Mouse (Mus musculus) midbrain, embryonic 10.5 days (tissue): Measurements from ENCODE around the gene 9230104L09Rik. TPM values are rescaled to one million over a fixed set of nuclear protein-coding genes. Genes with fewer than 3 reads are reported as not detected.

Experiments
- DNase-seq: peaks from one replicate; pipeline ENCODE4 v3.0.0-alpha.2; 2017; ENCODE audit warnings: low spot score
- H3K27ac ChIP-seq: fragments of 300-500 bp; sonication (generic); replicated peaks from 2 replicates; pipeline ENCODE4 v1.5.1; 2016; ENCODE audit warnings: mild to moderate bottlenecking
- H3K27me3 ChIP-seq: fragments of 300-500 bp; sonication (generic); 2 replicates; pipeline ENCODE4 v1.6.1; 2016; ENCODE audit warnings: low read depth, mild to moderate bottlenecking; ENCODE audit not compliant: poor library complexity, severe bottlenecking
- H3K36me3 ChIP-seq: fragments of 300-500 bp; sonication (generic); 2 replicates; pipeline ENCODE4 v1.6.1; 2016; ENCODE audit warnings: mild to moderate bottlenecking, moderate library complexity
- H3K4me1 ChIP-seq: fragments of 300-500 bp; sonication (generic); 2 replicates; pipeline ENCODE4 v1.6.1; 2016
- H3K4me3 ChIP-seq: fragments of 300-500 bp; sonication (generic); 2 replicates; pipeline ENCODE4 v1.5.1; 2016; ENCODE audit warnings: mild to moderate bottlenecking, moderate library complexity
- H3K9me3 ChIP-seq: fragments of 300-500 bp; sonication (generic); replicated peaks from 2 replicates; pipeline ENCODE4 v1.6.1; 2016; ENCODE audit warnings: mild to moderate bottlenecking
- WGBS: fragments of 180-500 bp; shearing (Covaris S2); methylation state at CpG from one replicate; pipeline ENCODE4 v1.1.7; 2016; 5-methylcytosine and 5-hydroxymethylcytosine counted together
- polyA plus RNA-seq: library from polyadenylated mRNA; unstranded; fragments of >200 nt; fragmentation: Nextera tagmentation; extraction: Ambion mirVana; gene quantifications from 2 replicates; pipeline ENCODE4 v1.2.1, GENCODE M21; 2016

The 9230104L09Rik gene
- polyA plus RNA-seq, 1 experiment from 2014 or later, result not detected

- Histone ChIP-seq H3K36me3 (no peaks in the 10 kb centered on the region), H3K4me3 (no peak overlapping the region), H3K27me3 (no peaks in the 10 kb centered on the region), H3K27ac (no peak overlapping the region), H3K4me1 (no peaks in the 10 kb centered on the region), H3K9me3 (no peaks in the 10 kb centered on the region)
- WGBS, result 85% methylated on average over 5 of the region's 5 CpGs
- DNase-seq, result no peak
Observed at GRCm38 (mm10) chr2:148838075-148838777, 26.6 kb downstream of the 9230104L09Rik start.

DNA sequence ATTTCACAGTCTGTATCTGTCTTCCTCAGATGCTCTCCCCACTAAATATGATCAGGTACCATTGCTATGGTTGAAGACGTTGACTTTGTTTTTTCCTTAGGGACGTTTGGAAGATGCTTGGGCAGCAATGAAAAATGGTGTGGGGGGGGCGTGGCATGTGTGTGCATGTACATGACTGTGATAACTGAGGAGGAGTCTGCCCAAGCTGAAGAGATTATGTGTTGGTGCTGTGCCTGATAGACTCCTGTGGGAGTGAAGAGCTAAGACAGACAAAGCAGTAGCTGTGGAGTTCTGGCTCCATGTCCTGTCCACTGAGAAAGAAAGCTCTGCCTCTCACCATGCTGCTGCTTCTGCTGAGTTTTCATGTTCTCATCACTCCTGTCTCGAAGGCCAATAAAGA, 29.9 kb downstream of the 9230104L09Rik start, which contains the start of gene Cst9:
Gene Cst9, plus strand, starts transcription at position 236 of the 400 bp plus-strand sequence.
- H3K27ac ChIP-seq, result no peak within 1 kb of the TSS
- no peaks in the 10 kb centered on the region for H3K9me3 ChIP-seq
- H3K27me3 ChIP-seq, result no peaks in the 10 kb centered on the region
- H3K4me1 ChIP-seq, result no peaks in the 10 kb centered on the region
- no peak within 1 kb of the TSS for H3K4me3 ChIP-seq
- H3K36me3 ChIP-seq, result no peaks in the 10 kb centered on the region
- DNase-seq, result no peak
- WGBS, result 79% methylated on average over 4 of the region's 4 CpGs

GRCm38 (mm10) chr2:148825986-148826385, 38.9 kb downstream of the 9230104L09Rik start:
- Histone ChIP-seq H3K36me3 (no peaks in the 10 kb centered on the region), H3K4me1 (no peaks in the 10 kb centered on the region), H3K4me3 (no peak overlapping the region), H3K9me3 (no peaks in the 10 kb centered on the region), H3K27me3 (no peaks in the 10 kb centered on the region), H3K27ac (no peak overlapping the region)
- no peak for DNase-seq
- 82% methylated on average over 1 of the region's 1 CpGs for WGBS

- DNase-seq, result no peak
- no peak within 1 kb of the TSS for H3K4me3 ChIP-seq
- H3K27me3 ChIP-seq, result no peaks in the 10 kb centered on the region
- no peaks in the 10 kb centered on the region for H3K36me3 ChIP-seq
- H3K9me3 ChIP-seq, result no peaks in the 10 kb centered on the region
- H3K27ac ChIP-seq, result no peak within 1 kb of the TSS
- no peaks in the 10 kb centered on the region for H3K4me1 ChIP-seq
Observed at GRCm38 (mm10) chr2:148819909-148820308, 44.9 kb downstream of the 9230104L09Rik start, which contains the start of gene Cst13. Cst13 (plus strand) TSS chr2:148820081.

DNA sequence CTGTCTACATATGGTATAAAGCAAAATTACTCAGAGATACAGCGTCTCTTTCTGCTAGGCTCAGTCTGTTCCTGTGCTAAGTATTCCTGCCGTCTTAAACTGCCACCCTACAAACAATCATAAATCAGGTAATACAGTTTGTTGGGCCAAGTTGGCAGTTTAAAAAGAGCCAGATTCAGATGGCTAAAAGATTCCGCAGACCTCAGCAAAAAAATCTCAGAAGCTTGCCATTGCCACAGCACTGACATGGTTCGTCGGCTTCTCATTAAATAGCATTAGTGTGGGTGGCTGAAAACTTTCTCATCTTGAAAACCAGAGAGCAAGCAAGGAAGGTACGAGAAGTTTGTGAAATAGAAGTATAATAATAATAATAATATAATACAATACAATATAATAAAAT, 58.1 kb downstream of the 9230104L09Rik start:
- Histone ChIP-seq H3K27ac (no peak overlapping the region), H3K4me1 (no peaks in the 10 kb centered on the region), H3K9me3 (no peaks in the 10 kb centered on the region), H3K4me3 (no peak overlapping the region), H3K36me3 (no peaks in the 10 kb centered on the region), H3K27me3 (no peaks in the 10 kb centered on the region)
- DNase-seq, result no peak
- 87% methylated on average over 6 of the region's 6 CpGs for WGBS

GRCm38 (mm10) chr2:148801491-148801921, 63.3 kb downstream of the 9230104L09Rik start:
- Histone ChIP-seq H3K36me3 (no peaks in the 10 kb centered on the region), H3K4me1 (no peaks in the 10 kb centered on the region), H3K9me3 (no peaks in the 10 kb centered on the region), H3K4me3 (no peak overlapping the region), H3K27me3 (no peaks in the 10 kb centered on the region), H3K27ac (no peak overlapping the region)
- 81% methylated on average over 3 of the region's 3 CpGs for WGBS
- DNase-seq, result no peak

DNA sequence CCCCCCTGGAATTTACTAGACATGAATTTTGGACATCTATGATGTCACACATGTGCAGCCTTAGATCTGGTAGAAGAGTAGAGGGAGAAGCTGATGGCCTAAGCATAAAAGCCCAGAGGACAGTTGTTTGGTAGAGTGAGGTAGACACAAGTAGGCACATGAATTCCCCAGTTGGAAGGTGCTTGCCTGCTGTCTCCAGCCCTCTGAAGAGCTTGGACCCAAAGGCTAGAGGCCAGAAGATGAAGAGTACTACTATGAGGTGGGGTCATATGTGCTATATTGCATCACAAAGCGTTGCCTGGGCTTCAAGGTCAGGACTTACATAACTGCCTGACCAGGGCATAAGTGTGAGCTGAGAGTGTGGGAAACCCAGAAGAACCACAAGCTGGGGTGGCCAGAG, 66.4 kb downstream of the 9230104L09Rik start, which contains the start of gene Cst8:
Gene Cst8, plus strand, starts transcription at position 301 of the 400 bp plus-strand sequence.
- Histone ChIP-seq H3K4me1 (no peaks in the 10 kb centered on the region), H3K9me3 (no peaks in the 10 kb centered on the region), H3K27ac (no peak within 1 kb of the TSS), H3K27me3 (no peaks in the 10 kb centered on the region), H3K4me3 (no peak within 1 kb of the TSS), H3K36me3 (no peaks in the 10 kb centered on the region)
- DNase-seq, result no peak
- WGBS, result 87% methylated on average over 1 of the region's 1 CpGs

Other genes starting within 250 kb of the 9230104L09Rik start
- 131 and 152 TPM in 2 replicates for gene Nxt1, start 192.4 kb downstream of the 9230104L09Rik start, polyA plus RNA-seq
- 27.2 and 30.1 TPM in 2 replicates for gene Gzf1, start 184.0 kb downstream of the 9230104L09Rik start, polyA plus RNA-seq
- 7.5 and 13.6 TPM in 2 replicates for gene Napb, start 132.6 kb downstream of the 9230104L09Rik start, polyA plus RNA-seq
- not detected in 2 replicates for gene Cstl1, start 114.7 kb downstream of the 9230104L09Rik start, polyA plus RNA-seq
- not detected in 2 replicates for gene Cst11, start 93.5 kb downstream of the 9230104L09Rik start, polyA plus RNA-seq
- gene 8030411F24Rik, start 83.0 kb downstream of the 9230104L09Rik start, polyA plus RNA-seq, result not detected in 2 replicates
- not detected in 2 replicates for gene Cst12, start 75.7 kb downstream of the 9230104L09Rik start, polyA plus RNA-seq
- gene Cst8, start 66.3 kb downstream of the 9230104L09Rik start, polyA plus RNA-seq, result not detected in 2 replicates
- gene Cst13, start 45.0 kb downstream of the 9230104L09Rik start, polyA plus RNA-seq, result not detected in 2 replicates
- gene Cst9, start 29.9 kb downstream of the 9230104L09Rik start, polyA plus RNA-seq, result not detected in 2 replicates
- gene Cst3, start 10.7 kb upstream of the 9230104L09Rik start, polyA plus RNA-seq, result 291 and 331 TPM in 2 replicates
- not detected in 2 replicates for gene Gm1330, start 138.2 kb upstream of the 9230104L09Rik start, polyA plus RNA-seq
- not detected in 2 replicates for gene Gm10750, start 152.2 kb upstream of the 9230104L09Rik start, polyA plus RNA-seq